Mouse (Mus musculus) lung, adult 2 months (tissue): ENCODE data around the gene Crcp.

Experiments
- CTCF ChIP-seq: fragments of 200-500 bp; IDR thresholded peaks from 2 replicates; pipeline ENCODE4 v1.5.1; 2011; ENCODE audit warnings: mild to moderate bottlenecking, low read length, control low read depth; ENCODE audit not compliant: insufficient read depth
- POLR2A ChIP-seq: fragments of 200-500 bp; IDR thresholded peaks from 2 replicates; pipeline ENCODE4 v1.6.1; 2011; ENCODE audit warnings: low read depth, mild to moderate bottlenecking, control low read depth, low read length, borderline replicate concordance; ENCODE audit errors: extremely low read depth

GRCm38 (mm10) chr5:130050416-130050815 is 21.3 kb downstream of the Crcp start:
- TF ChIP-seq POLR2A (no peak), CTCF (no peak)
